Mouse (Mus musculus) E14TG2a.4 (cell line): ENCODE results near the gene Pacs2.

ENCODE experiments used
- CTCF ChIP-seq: conservative IDR thresholded peaks from 2 replicates; pipeline ENCODE4 v1.5.1; 2014; ENCODE audit warnings: low read length
- POU5F1 ChIP-seq: IDR thresholded peaks from 2 replicates; pipeline ENCODE4 v1.6.1; 2014; ENCODE audit warnings: low read length, borderline replicate concordance

DNA sequence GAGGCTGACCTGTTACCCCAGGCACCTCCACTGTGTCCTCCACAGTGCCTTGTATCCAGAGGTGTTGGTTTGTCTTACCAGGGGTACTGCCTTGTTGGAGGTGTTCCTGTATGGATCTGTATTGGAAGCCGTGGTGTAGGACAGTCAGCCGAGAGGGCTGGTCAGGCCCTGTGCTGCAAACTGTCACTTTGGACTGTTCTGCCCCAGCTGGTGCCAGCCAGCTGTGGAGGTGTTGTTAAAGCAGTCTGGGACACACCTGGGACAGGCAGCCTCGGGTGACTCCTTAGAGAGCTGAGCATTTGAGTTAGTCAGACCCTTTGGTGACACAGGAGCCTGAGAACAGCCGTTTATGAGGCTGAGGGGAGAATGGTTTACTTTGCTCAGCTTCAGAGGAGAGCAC, 15.7 kb downstream of the Pacs2 start:
- TF ChIP-seq CTCF: no peak
- TF ChIP-seq POU5F1: no peak
